Mouse (Mus musculus) spleen, adult 2 months (tissue): ENCODE data around the gene Slc38a6. TPM values are rescaled to one million over a fixed set of nuclear protein-coding genes. Genes with fewer than 3 reads are reported as not detected.

Source experiments
- DNase-seq, 2 experiments: peaks; one replicate each; pipeline versions ENCODE4 v3.0.0 to v3.0.0-alpha.2; 2012 to 2021; ENCODE audit warnings: low spot score in 2 of 2, low read depth in 1 of 2
- H3K27ac ChIP-seq: fragments of 200-500 bp; 2 replicates; pipeline ENCODE4 v1.5.1; 2012; ENCODE audit warnings: low read length, inconsistent platforms; ENCODE audit not compliant: insufficient read depth
- H3K27me3 ChIP-seq: fragments of 200-500 bp; 2 replicates; pipeline ENCODE4 v1.6.1; 2012; ENCODE audit warnings: mild to moderate bottlenecking, moderate library complexity, low read length, inconsistent platforms; ENCODE audit not compliant: control insufficient read depth, insufficient read depth
- H3K36me3 ChIP-seq: fragments of 200-500 bp; 2 replicates; pipeline ENCODE4 v1.6.1; 2012; ENCODE audit warnings: mild to moderate bottlenecking, low read length, inconsistent platforms; ENCODE audit not compliant: control insufficient read depth, insufficient read depth
- H3K4me1 ChIP-seq: fragments of 200-500 bp; 2 replicates; pipeline ENCODE4 v1.6.1; 2011; ENCODE audit warnings: inconsistent platforms; ENCODE audit not compliant: control insufficient read depth, insufficient read depth, insufficient read length
- H3K4me3 ChIP-seq: fragments of 200-500 bp; 2 replicates; pipeline ENCODE4 v1.5.1; 2011; ENCODE audit warnings: mild to moderate bottlenecking, inconsistent platforms; ENCODE audit not compliant: insufficient read depth, insufficient read length; ENCODE audit errors: extremely low read depth
- CTCF ChIP-seq: fragments of 200-500 bp; IDR thresholded peaks from 2 replicates; pipeline ENCODE4 v1.5.1; 2011; ENCODE audit warnings: mild to moderate bottlenecking, inconsistent platforms; ENCODE audit not compliant: insufficient read depth, insufficient read length, insufficient replicate concordance; ENCODE audit errors: extremely low read depth
- POLR2A ChIP-seq: fragments of 200-500 bp; IDR thresholded peaks from 2 replicates; pipeline ENCODE4 v1.6.1; 2011; ENCODE audit warnings: low read depth, low read length, inconsistent platforms
- WGBS: fragments of 180-500 bp; shearing (Covaris S2); methylation state at CpG from one replicate; pipeline ENCODE4 v1.1.7; 2018; 5-methylcytosine and 5-hydroxymethylcytosine counted together
- polyA plus RNA-seq: library from polyadenylated mRNA; depleted of rRNA; stranded (reverse); fragments of >200 nt; gene quantifications from 2 replicates; pipeline ENCODE4 v1.2.3, GENCODE M21; 2012

Slc38a6 gene
- polyA plus RNA-seq, 1 experiment: 14.6 TPM

DNA sequence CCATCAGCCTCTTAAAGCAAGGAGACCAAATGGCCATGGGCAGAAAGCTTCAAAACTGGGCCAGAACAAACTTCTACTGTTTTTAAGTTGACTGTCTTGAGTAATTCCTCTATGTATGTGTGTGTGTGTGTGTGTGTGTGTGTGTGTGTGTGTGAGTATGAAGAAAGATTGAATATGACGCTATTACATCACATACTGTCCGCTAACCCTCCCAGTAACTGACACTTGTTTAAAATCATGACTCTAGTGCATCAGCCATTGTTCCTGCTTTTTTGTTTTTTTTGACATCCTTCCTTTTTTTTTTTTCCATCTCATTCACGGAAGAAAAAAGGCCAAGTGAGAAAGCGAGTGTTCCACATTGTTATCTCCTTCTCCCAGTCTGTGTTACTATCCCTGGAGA is 72.9 kb downstream of the Slc38a6 start:
- Histone ChIP-seq H3K27ac (no peak overlapping the region), H3K4me3 (no peak overlapping the region), H3K4me1 (no peaks in the 10 kb centered on the region), H3K36me3 (no peaks in the 10 kb centered on the region), H3K27me3 (no peaks in the 10 kb centered on the region)
- 72% methylated on average over 4 of the region's 4 CpGs for WGBS
- DNase-seq: no peak
- TF ChIP-seq POLR2A (no peak), CTCF (no peak)

DNA sequence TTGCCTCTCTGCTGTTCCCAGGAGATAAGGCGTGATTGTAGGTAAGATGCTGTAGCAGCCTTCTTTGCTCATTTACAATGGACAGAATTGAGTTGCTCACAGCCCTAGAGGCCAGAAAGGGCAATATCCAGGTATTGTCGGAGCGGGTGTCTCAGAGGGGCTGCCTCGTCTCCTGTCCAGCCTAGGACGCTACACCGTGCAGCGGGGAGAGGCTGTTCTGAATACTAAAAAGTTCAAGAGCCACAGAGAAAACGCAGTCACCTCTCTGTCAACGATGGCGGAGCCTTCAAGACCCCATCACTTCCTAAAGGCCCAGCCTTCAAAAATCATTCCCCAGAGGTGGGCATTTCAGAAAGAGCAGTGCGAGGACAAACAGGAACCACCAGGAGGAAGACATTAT is 74.6 kb downstream of the Slc38a6 start:
- TF ChIP-seq CTCF (no peak), POLR2A (no peak)
- H3K27ac ChIP-seq: no peak overlapping the region
- no peaks in the 10 kb centered on the region for H3K36me3 ChIP-seq
- 89% methylated on average over 11 of the region's 11 CpGs for WGBS
- no peak for DNase-seq
- H3K4me1 ChIP-seq: no peaks in the 10 kb centered on the region
- H3K27me3 ChIP-seq: no peaks in the 10 kb centered on the region
- H3K4me3 ChIP-seq: no peak overlapping the region

DNA sequence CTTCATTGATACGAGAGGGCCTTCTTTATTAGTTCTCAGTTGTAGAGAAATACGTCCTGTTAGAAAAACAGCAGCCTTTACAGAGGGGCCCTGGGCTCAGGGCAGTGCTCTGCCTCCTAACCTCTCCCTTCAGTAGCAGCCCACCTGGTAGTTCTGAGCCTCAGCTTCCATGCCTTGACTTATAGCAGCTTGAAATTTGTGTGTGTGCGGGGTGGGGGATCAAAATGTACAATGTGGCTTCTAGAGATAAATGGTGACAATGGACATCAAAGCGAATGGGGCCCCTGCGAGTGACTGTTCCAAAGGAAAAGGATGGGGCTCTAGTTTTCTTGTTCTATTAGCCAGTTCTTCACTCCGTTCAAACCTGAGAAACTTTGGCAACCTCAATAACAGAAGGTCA is 76.8 kb downstream of the Slc38a6 start:
- whole genome bisulfite sequencing: 92% methylated on average over 6 of the region's 6 CpGs
- H3K36me3 ChIP-seq: no peaks in the 10 kb centered on the region
- H3K4me1 ChIP-seq: no peaks in the 10 kb centered on the region
- H3K27me3 ChIP-seq: no peaks in the 10 kb centered on the region
- no peak for DNase-seq
- H3K4me3 ChIP-seq: no peak overlapping the region
- H3K27ac ChIP-seq: no peak overlapping the region
- no peak for TF ChIP-seq CTCF
- no peak for TF ChIP-seq POLR2A

DNA sequence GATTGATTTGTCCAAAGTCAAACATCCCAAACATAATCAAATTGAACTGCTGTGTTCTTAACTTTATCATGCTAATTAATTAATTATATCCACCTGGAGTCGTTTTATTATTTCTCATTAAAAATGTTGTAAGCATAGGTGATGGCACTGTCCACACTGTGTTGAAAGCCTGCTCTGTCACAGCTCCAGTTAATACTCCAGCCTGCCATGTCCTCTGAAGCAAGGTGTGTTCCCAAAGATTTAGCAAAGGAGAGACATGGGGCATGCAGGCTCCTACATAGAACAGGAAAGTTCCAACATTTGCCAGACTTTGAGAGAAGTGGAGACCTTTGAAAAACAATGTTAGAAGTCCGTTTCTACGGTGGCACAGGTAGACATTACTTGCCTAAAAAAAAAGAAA is 77.4 kb downstream of the Slc38a6 start:
- Histone ChIP-seq H3K27me3 (no peaks in the 10 kb centered on the region), H3K36me3 (no peaks in the 10 kb centered on the region), H3K4me1 (no peaks in the 10 kb centered on the region), H3K4me3 (no peak overlapping the region), H3K27ac (no peak overlapping the region)
- WGBS: 89% methylated on average over 3 of the region's 3 CpGs
- TF ChIP-seq CTCF (no peak), POLR2A (no peak)
- no peak for DNase-seq

DNA sequence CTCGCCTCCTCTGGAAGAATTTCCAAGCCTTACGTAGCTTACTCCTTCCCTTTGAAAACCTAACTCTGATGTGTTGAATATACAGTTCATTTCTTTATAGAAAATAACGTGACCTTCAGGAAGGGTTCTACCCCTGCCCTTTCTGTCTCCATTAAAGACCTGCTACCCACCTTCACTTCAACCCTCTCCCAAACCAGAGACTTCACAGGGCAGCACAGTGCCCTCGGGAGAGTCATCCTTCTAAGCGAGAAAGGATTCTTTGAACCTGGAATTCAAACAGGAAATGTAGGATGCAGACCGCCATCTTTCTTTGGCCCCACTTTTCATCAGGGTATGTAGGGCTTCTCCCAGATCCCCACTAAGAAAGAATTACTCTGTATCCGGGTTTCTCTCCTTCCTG is 80.0 kb downstream of the Slc38a6 start:
- no peak overlapping the region for H3K4me3 ChIP-seq
- WGBS: 78% methylated on average over 7 of the region's 7 CpGs
- TF ChIP-seq CTCF (no peak), POLR2A (no peak)
- no peaks in the 10 kb centered on the region for H3K4me1 ChIP-seq
- no peaks in the 10 kb centered on the region for H3K27me3 ChIP-seq
- no peaks in the 10 kb centered on the region for H3K36me3 ChIP-seq
- DNase-seq: no peak
- no peak overlapping the region for H3K27ac ChIP-seq

DNA sequence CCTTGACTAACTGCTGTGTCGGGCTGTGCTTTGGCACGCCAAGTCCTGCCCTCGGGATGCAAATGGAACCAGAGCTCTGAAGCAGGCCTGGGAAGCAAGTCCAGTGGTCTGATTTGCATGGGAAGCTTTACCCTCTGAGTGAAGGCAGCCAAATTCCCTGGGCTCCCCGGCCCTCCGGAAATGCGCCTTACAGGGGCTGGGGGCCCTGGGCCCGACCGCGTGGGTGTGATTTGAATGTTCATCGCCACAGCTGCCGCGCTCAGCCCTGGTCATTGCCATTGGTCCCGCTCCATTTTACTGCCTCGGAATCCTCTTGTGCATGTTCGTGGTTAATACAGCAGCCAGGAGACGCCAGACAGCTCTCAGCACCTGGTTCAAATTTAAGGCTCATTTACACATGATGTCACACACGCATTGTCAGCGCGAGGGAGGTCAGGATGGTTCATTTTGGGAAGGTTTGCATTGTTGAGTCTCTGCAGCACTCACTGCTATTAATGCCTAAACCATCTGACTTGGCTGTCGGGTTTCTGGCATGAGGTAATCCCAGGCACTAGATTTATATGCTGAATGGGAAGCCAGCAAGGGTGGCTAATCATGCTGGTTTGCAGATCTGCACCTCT is 81.0 kb downstream of the Slc38a6 start:
- H3K36me3 ChIP-seq: no peaks in the 10 kb centered on the region
- no peak overlapping the region for H3K4me3 ChIP-seq
- no peak for DNase-seq
- H3K27me3 ChIP-seq: no peaks in the 10 kb centered on the region
- TF ChIP-seq CTCF (no peak), POLR2A (no peak)
- no peaks in the 10 kb centered on the region for H3K4me1 ChIP-seq
- WGBS: 70% methylated on average over 20 of the region's 20 CpGs
- no peak overlapping the region for H3K27ac ChIP-seq

DNA sequence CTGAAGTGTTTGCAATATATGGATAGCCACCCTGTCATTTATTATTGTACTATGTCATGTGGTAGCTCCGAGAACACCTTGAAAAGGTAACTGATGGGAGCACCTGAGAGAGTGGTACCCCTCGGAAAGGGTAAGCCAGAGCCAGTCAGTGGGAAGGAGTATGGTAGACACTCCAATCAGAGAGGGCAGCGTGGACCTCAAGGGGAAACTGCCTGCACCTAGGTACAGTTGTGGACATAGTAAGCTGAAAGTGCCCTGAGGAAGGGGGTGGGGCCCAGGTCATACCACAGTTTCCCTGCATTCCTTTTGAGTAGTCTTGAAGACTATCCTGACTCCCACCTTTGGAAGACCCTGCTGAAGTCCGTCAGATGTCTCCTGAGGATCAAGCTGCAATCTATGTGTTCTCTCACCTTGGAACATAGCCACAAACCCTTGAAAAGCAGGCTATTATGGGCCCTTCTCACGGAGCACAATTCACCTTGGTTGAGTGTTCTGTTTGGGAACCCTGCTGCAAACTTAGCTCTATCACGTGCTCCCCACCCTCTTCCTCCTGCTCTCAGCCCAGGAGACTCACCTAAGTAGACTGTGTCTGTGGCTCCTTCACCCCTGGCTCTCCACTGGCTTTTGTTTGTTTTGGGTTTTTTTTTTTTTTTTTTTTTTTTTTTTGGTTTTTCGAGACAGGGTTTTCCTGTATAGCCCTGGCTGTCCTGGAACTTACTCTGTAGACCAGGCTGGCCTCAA is 82.5 kb downstream of the Slc38a6 start:
- Histone ChIP-seq H3K4me1 (no peaks in the 10 kb centered on the region), H3K27ac (no peak overlapping the region), H3K36me3 (no peaks in the 10 kb centered on the region), H3K4me3 (no peak overlapping the region), H3K27me3 (no peaks in the 10 kb centered on the region)
- 88% methylated on average over 7 of the region's 7 CpGs for WGBS
- TF ChIP-seq CTCF (no peak), POLR2A (no peak)
- no peak for DNase-seq
